Mouse (Mus musculus) limb, embryonic 11.5 days (tissue): ENCODE data around the gene Lrrc4b. TPM values are rescaled to one million over a fixed set of nuclear protein-coding genes. Genes with fewer than 3 reads are reported as not detected.

ENCODE experiments used
- ATAC-seq: fragments of 200-750 bp; cut with Nextera tagmentation; 2 replicates; pipeline ENCODE4 v1.8.0; 2017; ENCODE audit warnings: low read depth; ENCODE audit not compliant: insufficient number of reproducible peaks, low FRiP score, low TSS enrichment
- DNase-seq: peaks from one replicate; pipeline ENCODE4 v3.0.0-alpha.2; 2015; ENCODE audit warnings: low spot score
- H3K27ac ChIP-seq: fragments of 300-500 bp; sonication (generic); replicated peaks from 2 replicates; pipeline ENCODE4 v1.5.1; 2014; ENCODE audit warnings: low read depth, mild to moderate bottlenecking, low read length
- H3K27me3 ChIP-seq: fragments of 300-500 bp; sonication (generic); 2 replicates; pipeline ENCODE4 v1.6.1; 2014; ENCODE audit warnings: mild to moderate bottlenecking, low read length, mixed read lengths; ENCODE audit not compliant: control insufficient read depth, insufficient read depth
- H3K36me3 ChIP-seq: fragments of 300-500 bp; sonication (generic); 2 replicates; pipeline ENCODE4 v1.6.1; 2014; ENCODE audit warnings: mild to moderate bottlenecking, low read length, moderate library complexity, mixed read lengths; ENCODE audit not compliant: control insufficient read depth, insufficient read depth
- H3K4me1 ChIP-seq: fragments of 300-500 bp; sonication (generic); 2 replicates; pipeline ENCODE4 v1.6.1; 2014; ENCODE audit warnings: low read length, mixed read lengths; ENCODE audit not compliant: control insufficient read depth, insufficient read depth
- H3K4me2 ChIP-seq: fragments of 300-500 bp; sonication (generic); 2 replicates; pipeline ENCODE4 v1.6.1; 2014; ENCODE audit warnings: low read depth, mild to moderate bottlenecking, moderate library complexity; ENCODE audit not compliant: severe bottlenecking
- H3K4me3 ChIP-seq: fragments of 300-500 bp; sonication (generic); 2 replicates; pipeline ENCODE4 v1.5.1; 2014; ENCODE audit warnings: low read depth, low read length
- H3K9ac ChIP-seq: fragments of 300-500 bp; sonication (generic); 2 replicates; pipeline ENCODE4 v1.6.1; 2014; ENCODE audit warnings: mild to moderate bottlenecking, low read length
- H3K9me3 ChIP-seq: fragments of 300-500 bp; sonication (generic); 2 replicates; pipeline ENCODE4 v1.6.1; 2016; ENCODE audit warnings: low read length; ENCODE audit not compliant: control insufficient read depth
- whole genome bisulfite sequencing: fragments of 180-500 bp; shearing (Covaris S2); extraction: QIAGEN DNeasy Blood & Tissue Kit; methylation state at CpG from one replicate; pipeline ENCODE4 v1.1.7; 2014; 5-methylcytosine and 5-hydroxymethylcytosine counted together
- polyA plus RNA-seq: library from polyadenylated mRNA; unstranded; fragments of >200 nt; fragmentation: Nextera tagmentation; extraction: Ambion mirVana; gene quantifications from 2 replicates; pipeline ENCODE4 v1.2.1, GENCODE M21; 2014

Gene Lrrc4b
- polyA plus RNA-seq, 1 experiment from 2014 or later = 0.60 TPM

- Histone ChIP-seq H3K4me1 (peaks cover 3% of the 10 kb centered on the region), H3K4me3 (no peak overlapping the region), H3K36me3 (no peaks in the 10 kb centered on the region), H3K4me2 (no peak overlapping the region), H3K27me3 (peaks cover 17% of the 10 kb centered on the region), H3K27ac (no peak overlapping the region), H3K9ac (no peak overlapping the region), H3K9me3 (no peaks in the 10 kb centered on the region)
- 44% methylated on average over 5 of the region's 5 CpGs for WGBS
- DNase-seq (no peak), ATAC-seq (no peak)
Measured at GRCm38 (mm10) chr7:44475046-44475614, 46.3 kb downstream of the Lrrc4b start.

- H3K4me2 ChIP-seq = no peak overlapping the region
- H3K4me1 ChIP-seq = no peaks in the 10 kb centered on the region
- no peak for DNase-seq
- H3K27me3 ChIP-seq = peaks cover 5% of the 10 kb centered on the region
- 73% methylated on average over 3 of the region's 3 CpGs for WGBS
- no peak for ATAC-seq
- no peaks in the 10 kb centered on the region for H3K9me3 ChIP-seq
- no peak overlapping the region for H3K27ac ChIP-seq
- no peak overlapping the region for H3K4me3 ChIP-seq
- no peak overlapping the region for H3K9ac ChIP-seq
- H3K36me3 ChIP-seq = no peaks in the 10 kb centered on the region
Measured at GRCm38 (mm10) chr7:44482836-44483435, 54.1 kb downstream of the Lrrc4b start.

- no peaks in the 10 kb centered on the region for H3K36me3 ChIP-seq
- H3K4me1 ChIP-seq = no peaks in the 10 kb centered on the region
- H3K4me3 ChIP-seq = no peak overlapping the region
- no peak overlapping the region for H3K27ac ChIP-seq
- 93% methylated on average over 1 of the region's 1 CpGs for whole genome bisulfite sequencing
- DNase-seq = no peak
- no peak overlapping the region for H3K9ac ChIP-seq
- H3K27me3 ChIP-seq = peaks cover 5% of the 10 kb centered on the region
- no peaks in the 10 kb centered on the region for H3K9me3 ChIP-seq
- no peak overlapping the region for H3K4me2 ChIP-seq
- no peak for ATAC-seq
Measured at GRCm38 (mm10) chr7:44484109-44484508, 55.3 kb downstream of the Lrrc4b start.

- ATAC-seq = no peak; the same call in 1 of the 2 replicates
- peaks cover 2% of the 10 kb centered on the region; the same call in 1 of the 2 replicates for H3K27me3 ChIP-seq
- H3K4me3 ChIP-seq = no peak overlapping the region
- no peak overlapping the region for H3K27ac ChIP-seq
- DNase-seq = peak; percentile 92
- H3K9ac ChIP-seq = no peak overlapping the region
- H3K36me3 ChIP-seq = no peaks in the 10 kb centered on the region
- H3K9me3 ChIP-seq = no peaks in the 10 kb centered on the region
- H3K4me2 ChIP-seq = no peak overlapping the region
- WGBS = 41% methylated on average over 5 of the region's 5 CpGs
- no peaks in the 10 kb centered on the region for H3K4me1 ChIP-seq
Measured at GRCm38 (mm10) chr7:44484841-44485571, 56.2 kb downstream of the Lrrc4b start.

GRCm38 (mm10) chr7:44485572-44486195, 56.9 kb downstream of the Lrrc4b start:
- Histone ChIP-seq H3K4me2 (no peak overlapping the region), H3K27me3 (peaks cover 2% of the 10 kb centered on the region; the same call in 1 of the 2 replicates), H3K4me3 (no peak overlapping the region), H3K27ac (no peak overlapping the region), H3K9me3 (no peaks in the 10 kb centered on the region), H3K36me3 (peaks cover under 1% of the 10 kb centered on the region; the same call in 1 of the 2 replicates), H3K4me1 (no peaks in the 10 kb centered on the region), H3K9ac (no peak overlapping the region)
- ATAC-seq = no peak
- WGBS = 70% methylated on average over 7 of the region's 7 CpGs
- DNase-seq = no peak

GRCm38 (mm10) chr7:44486927-44487575, 58.2 kb downstream of the Lrrc4b start:
- H3K9me3 ChIP-seq = no peaks in the 10 kb centered on the region
- no peak overlapping the region for H3K27ac ChIP-seq
- H3K4me3 ChIP-seq = no peak overlapping the region
- H3K4me2 ChIP-seq = no peak overlapping the region
- ATAC-seq (no peak), DNase-seq (no peak)
- no peaks in the 10 kb centered on the region for H3K4me1 ChIP-seq
- H3K27me3 ChIP-seq = peaks cover 2% of the 10 kb centered on the region; the same call in 1 of the 2 replicates
- H3K36me3 ChIP-seq = peaks cover 2% of the 10 kb centered on the region; the same call in 1 of the 2 replicates
- 73% methylated on average over 13 of the region's 13 CpGs for WGBS
- no peak overlapping the region for H3K9ac ChIP-seq

- no peak overlapping the region for H3K4me2 ChIP-seq
- no peak for ATAC-seq
- H3K9me3 ChIP-seq = no peaks in the 10 kb centered on the region
- no peak overlapping the region for H3K4me3 ChIP-seq
- peaks cover 4% of the 10 kb centered on the region; the same call in 1 of the 2 replicates for H3K36me3 ChIP-seq
- 89% methylated on average over 7 of the region's 7 CpGs for WGBS
- H3K27me3 ChIP-seq = no peaks in the 10 kb centered on the region
- DNase-seq = no peak
- H3K9ac ChIP-seq = no peak overlapping the region
- H3K4me1 ChIP-seq = no peaks in the 10 kb centered on the region
- H3K27ac ChIP-seq = no peak overlapping the region
Measured at GRCm38 (mm10) chr7:44487936-44488335, 59.1 kb downstream of the Lrrc4b start.

GRCm38 (mm10) chr7:44488545-44488944, 59.7 kb downstream of the Lrrc4b start:
- no peak overlapping the region for H3K4me2 ChIP-seq

More at GRCm38 (mm10) chr7:44488545-44488944, 59.7 kb downstream of the Lrrc4b start:
- H3K4me1 ChIP-seq = no peaks in the 10 kb centered on the region
- H3K9ac ChIP-seq = no peak overlapping the region
- H3K36me3 ChIP-seq = peaks cover 4% of the 10 kb centered on the region; the same call in 1 of the 2 replicates
- H3K9me3 ChIP-seq = no peaks in the 10 kb centered on the region
- no peak for ATAC-seq
- no peaks in the 10 kb centered on the region for H3K27me3 ChIP-seq
- DNase-seq = no peak
- 96% methylated on average over 8 of the region's 8 CpGs for WGBS
- no peak overlapping the region for H3K4me3 ChIP-seq
- H3K27ac ChIP-seq = no peak overlapping the region
